Mouse (Mus musculus) kidney, postnatal 10 days (tissue): ENCODE measurements around the gene Dcst1.

Source experiments
- DNase-seq: peaks from one replicate; pipeline ENCODE4 v3.0.0; 2021; ENCODE audit warnings: mixed read lengths

Dcst1 gene

DNA sequence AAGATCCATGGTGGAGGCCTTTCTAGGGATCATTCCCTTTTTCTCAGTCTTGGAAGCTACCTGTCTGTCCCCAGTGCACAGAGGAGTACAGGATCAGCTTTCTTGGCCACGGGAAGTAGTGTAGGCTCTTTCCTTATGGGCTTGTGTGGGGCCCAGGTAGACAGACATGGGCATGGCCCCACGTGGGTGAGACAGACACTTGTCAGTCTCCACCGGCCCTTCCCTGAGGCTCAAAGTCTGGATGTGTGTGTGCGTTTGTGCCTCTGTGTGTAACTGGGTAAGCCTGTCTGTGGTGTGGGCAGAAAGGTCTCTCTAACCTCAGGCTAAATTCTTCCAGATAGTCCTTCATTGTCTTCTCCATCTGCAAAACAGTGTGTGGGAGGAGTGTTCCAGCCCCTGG is 59.9 kb downstream of the Dcst1 start:
- no peak for DNase-seq

DNA sequence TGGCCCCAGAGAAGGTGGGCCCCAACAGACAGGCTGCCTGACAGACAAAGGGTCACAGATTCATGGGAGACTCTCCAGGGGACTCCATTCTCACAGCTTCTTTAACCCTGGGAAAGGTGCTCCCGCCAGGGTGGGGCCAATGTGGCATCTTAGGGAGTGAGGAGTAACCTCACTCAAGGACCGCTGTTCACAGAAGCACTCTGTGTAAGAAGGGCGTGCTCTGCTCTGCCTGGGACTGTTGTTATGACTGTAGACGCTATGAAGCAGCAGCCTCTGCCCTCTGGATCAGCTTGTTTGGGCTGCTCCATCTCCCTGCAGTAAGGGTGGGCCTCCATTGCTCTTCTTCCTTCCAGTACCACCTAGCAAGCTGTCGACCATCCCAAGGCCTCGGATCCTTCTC is 60.6 kb downstream of the Dcst1 start:
- no peak for DNase-seq

DNA sequence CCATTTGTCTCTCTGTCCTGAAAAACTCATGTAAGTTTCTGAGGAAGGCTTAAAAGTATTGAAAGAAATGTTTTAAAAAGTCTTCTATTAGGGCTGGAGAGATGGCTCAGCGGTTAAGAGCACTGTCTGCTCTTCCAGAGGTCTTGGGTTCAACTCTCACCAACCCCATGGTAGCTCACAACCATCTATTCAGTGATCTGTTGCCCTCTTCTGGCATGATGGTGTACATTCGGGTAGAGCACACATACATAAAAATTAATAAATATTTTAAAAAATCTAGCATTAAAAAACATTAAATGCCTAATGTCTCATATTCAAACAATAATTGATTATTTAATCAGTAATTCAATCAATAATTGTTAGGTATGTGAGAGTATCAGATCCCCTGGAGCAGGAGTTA is 64.5 kb downstream of the Dcst1 start:
- no peak for DNase-seq
